ENCODE assay signal across 26 mouse cellular contexts in genomic region chr7:141288042-141288441, GRCm38 (mm10). TPM values are rescaled to one million over a fixed set of nuclear protein-coding genes. Genes with fewer than 3 reads are reported as not detected.
A peak's percentile ranks its signal among the peaks of the same experiment; 100 is the strongest.
DNase-seq lines count a peak whose midpoint lies in the region; TF ChIP-seq lines count a peak whose summit lies in the region.
"Had no signal": no experiment of that assay in that cellular context is flagged by ENCODE, and none has a peak within 500 bp of the region (broad histone marks: within the 10 kb centered on the region; RNA-seq: fewer than 3 reads in every experiment).

No protein-coding gene starts in this region.

- H3K27ac ChIP-seq in ES-Bruce4 (ENCODE audit: insufficient read depth, low read length), result no peak overlapping the region

- DNase-seq in ES-CJ7 (ENCODE audit: low read depth, low spot score) (peak; percentile 55), R1 (ENCODE audit: low read depth, low spot score) (peak; percentile 62), ZHBTc4 (ENCODE audit: low read depth, low spot score) (peak; percentile 45)
- no peak for DNase-seq in layer of hippocampus, adult 9-10 months (ENCODE audit: low spot score)
- DNase-seq in ovary, postnatal 36 days (ENCODE audit: low spot score), result no peak
- no peak for DNase-seq in retina, embryonic 14.5 days (ENCODE audit: low spot score)
- DNase-seq in layer of hippocampus, adult 9-11 months, result no peak
- DNase-seq: adrenal gland, adult 2 months; adrenal gland, adult 8-10 months; adrenal gland, postnatal 10 days; adrenal gland, postnatal 14 days; adrenal gland, postnatal 25 days; adrenal gland, postnatal 36 days; B cell, adult 2 months; cerebellum, adult 11 months; cerebellum, adult 11-12 months; cerebellum, adult 18-20 months; cerebellum, adult 2 months; cerebellum, adult 8-10 months; cerebellum, adult 9-10 months had no signal

- H3K4me1 ChIP-seq in ES-Bruce4 (ENCODE audit: control insufficient read depth, insufficient read depth, low read length), result peaks cover 1% of the 10 kb centered on the region

- no peak overlapping the region for H3K9ac ChIP-seq in ES-Bruce4 (ENCODE audit: low read depth, poor library complexity, severe bottlenecking)

- H3K4me3 ChIP-seq in ES-Bruce4 (ENCODE audit: low read depth, low read length), result no peak overlapping the region

- H3K9me3 ChIP-seq in ES-Bruce4 (replicated peaks; ENCODE audit: control insufficient read depth, insufficient read depth, low read length, poor library complexity, severe bottlenecking), result no peaks in the 10 kb centered on the region
- H3K9me3 ChIP-seq: G1E had no signal

- H3K27me3 ChIP-seq in ES-Bruce4 (ENCODE audit: control insufficient read depth, insufficient read depth, low read length, poor library complexity, severe bottlenecking), result peaks cover 8% of the 10 kb centered on the region
- H3K27me3 ChIP-seq: CH12.LX, Patski had no signal

- no peak for TF ChIP-seq POLR2A in ES-Bruce4 (IDR thresholded peaks at IDR 0.05; ENCODE audit: insufficient read depth, low read length)

- H3K36me3 ChIP-seq in ES-Bruce4 (ENCODE audit: control insufficient read depth, insufficient read depth, low read length, poor library complexity, severe bottlenecking), result no peaks in the 10 kb centered on the region
- H3K36me3 ChIP-seq: G1E had no signal

- 0 out of 2 replicates have a peak, but pooled peaks have one; percentile 20 for TF ChIP-seq EP300 in ES-Bruce4 (IDR thresholded peaks at IDR 0.05; ENCODE audit: insufficient read depth, low read depth, low read length)

- TF ChIP-seq CTCF in ES-Bruce4 (IDR thresholded peaks at IDR 0.05; ENCODE audit: low read depth, low read length), result no peak

RNA-seq across cellular contexts. Expression of gene Drd4, which starts 3.8 kb away (rescaled TPM):
- 0.21 and 0.65 TPM in 2 replicates for polyA plus RNA-seq in ES-Bruce4 (2011; ENCODE audit: insufficient read depth, insufficient read length, low read depth, missing spikeins)
- polyA plus RNA-seq: activated CD4-positive, CD25-positive, alpha-beta regulatory T cell, adult 4 months; CD4-positive, CD25-positive, alpha-beta regulatory T cell, adult 4 months; G1E; Patski had no signal

RNA-seq across cellular contexts. Expression of gene Sct, which starts 9.1 kb away (rescaled TPM):
- polyA plus RNA-seq in ES-Bruce4 (2011; ENCODE audit: insufficient read depth, insufficient read length, low read depth, missing spikeins), result 7.4 and 8.5 TPM in 2 replicates
- polyA plus RNA-seq: activated CD4-positive, CD25-positive, alpha-beta regulatory T cell, adult 4 months; CD4-positive, CD25-positive, alpha-beta regulatory T cell, adult 4 months; G1E; Patski had no signal

RNA-seq across cellular contexts. Expression of gene Cdhr5, which starts 11.5 kb away (rescaled TPM):
- not detected in 2 replicates for polyA plus RNA-seq in ES-Bruce4 (2011; ENCODE audit: insufficient read depth, insufficient read length, low read depth, missing spikeins)
- polyA plus RNA-seq: activated CD4-positive, CD25-positive, alpha-beta regulatory T cell, adult 4 months; CD4-positive, CD25-positive, alpha-beta regulatory T cell, adult 4 months; G1E; Patski had no signal

RNA-seq across cellular contexts. Expression of gene Irf7, which starts 21.8 kb away (rescaled TPM):
- 0.57 TPM in 1 of 2 replicates, not detected in the other for polyA plus RNA-seq in ES-Bruce4 (2011; ENCODE audit: insufficient read depth, insufficient read length, low read depth, missing spikeins)

RNA-seq across cellular contexts. Expression of gene Deaf1, which starts 39.4 kb away (rescaled TPM):
- polyA plus RNA-seq in ES-Bruce4 (2011; ENCODE audit: insufficient read depth, insufficient read length, low read depth, missing spikeins), result 79.2 and 79.4 TPM in 2 replicates

Comparison
In these comparisons a context has a peak if more than half of its experiments do, and no peak if none do; other contexts are left out.
1. DNase-seq: peak in ES-CJ7 (single experiment), R1 (single experiment) and ZHBTc4 (single experiment); none in layer of hippocampus, adult 9-10 months (single experiment), ovary, postnatal 36 days (single experiment), retina, embryonic 14.5 days (single experiment) and layer of hippocampus, adult 9-11 months (single experiment).